Mouse (Mus musculus) thymus, postnatal 4 days (tissue): ENCODE data around the gene Chka.

Experiments
- DNase-seq: peaks from one replicate; pipeline ENCODE4 v3.0.0; 2021

The Chka gene

DNA sequence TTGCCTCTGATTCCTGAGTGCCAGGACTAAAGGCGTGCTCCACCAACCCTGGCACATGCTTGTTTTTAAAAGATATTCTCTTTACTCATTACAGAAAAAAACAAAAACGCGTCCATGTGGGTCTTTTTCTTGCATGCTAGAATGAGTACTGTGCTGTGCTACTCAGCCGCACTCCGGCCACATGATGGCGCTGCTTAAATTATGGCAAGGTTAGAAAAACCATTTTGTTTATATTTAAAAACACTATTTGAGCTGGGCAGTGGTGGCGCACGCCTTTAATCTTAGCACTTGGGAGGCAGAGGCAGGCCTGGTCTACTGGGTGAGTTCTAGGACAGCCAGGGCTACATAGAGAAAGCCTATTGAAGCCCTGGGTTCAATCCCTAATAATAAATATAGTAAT lies 38.6 kb downstream of the Chka start:
- DNase-seq, result peak; percentile 72

DNA sequence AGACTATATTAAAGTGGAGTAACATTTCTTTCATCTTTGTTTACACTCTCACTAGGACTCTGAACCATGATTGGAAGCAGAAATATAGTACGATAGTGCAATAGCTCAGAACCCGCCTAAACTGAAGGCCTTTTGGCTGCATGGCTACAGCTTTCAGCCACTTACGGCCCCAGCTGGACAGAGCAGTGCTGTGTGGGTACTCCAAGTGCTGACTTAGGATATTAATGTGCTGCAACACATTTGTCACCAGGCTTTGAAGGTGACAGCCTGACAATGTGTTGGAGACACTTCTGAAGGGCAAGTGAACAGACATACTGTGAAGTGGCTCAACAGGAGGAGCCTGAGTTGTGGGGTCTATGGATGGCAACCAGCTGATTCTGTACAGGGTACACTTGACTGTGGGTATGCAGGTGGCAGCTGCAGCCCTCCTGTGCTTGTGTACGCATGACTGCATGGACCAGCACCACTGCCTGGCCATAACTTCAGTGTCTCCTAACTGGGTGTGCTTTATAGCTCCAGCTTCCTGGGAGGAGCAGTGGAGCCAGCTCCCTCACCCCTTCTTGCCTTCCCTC lies 42.1 kb downstream of the Chka start:
- DNase-seq, result no peak

DNA sequence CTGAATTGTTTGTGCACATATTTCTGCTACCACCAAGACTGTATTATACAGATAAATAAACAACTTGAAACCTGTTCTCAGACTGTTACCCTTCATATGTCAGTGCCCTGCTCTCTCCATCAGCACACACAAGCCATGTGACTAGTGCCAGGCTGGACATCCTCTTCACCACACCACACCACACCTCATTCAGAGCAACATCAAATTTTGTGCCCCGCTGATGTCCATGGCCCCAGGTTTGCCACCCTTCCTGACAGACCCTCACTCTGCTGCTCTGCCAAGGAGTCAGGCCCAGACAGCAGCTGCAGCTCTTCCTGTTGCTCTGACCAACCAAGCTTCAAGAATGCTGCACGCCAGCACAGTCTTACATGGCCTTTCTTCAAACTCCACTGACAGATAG lies 42.7 kb downstream of the Chka start:
- DNase-seq, result no peak

DNA sequence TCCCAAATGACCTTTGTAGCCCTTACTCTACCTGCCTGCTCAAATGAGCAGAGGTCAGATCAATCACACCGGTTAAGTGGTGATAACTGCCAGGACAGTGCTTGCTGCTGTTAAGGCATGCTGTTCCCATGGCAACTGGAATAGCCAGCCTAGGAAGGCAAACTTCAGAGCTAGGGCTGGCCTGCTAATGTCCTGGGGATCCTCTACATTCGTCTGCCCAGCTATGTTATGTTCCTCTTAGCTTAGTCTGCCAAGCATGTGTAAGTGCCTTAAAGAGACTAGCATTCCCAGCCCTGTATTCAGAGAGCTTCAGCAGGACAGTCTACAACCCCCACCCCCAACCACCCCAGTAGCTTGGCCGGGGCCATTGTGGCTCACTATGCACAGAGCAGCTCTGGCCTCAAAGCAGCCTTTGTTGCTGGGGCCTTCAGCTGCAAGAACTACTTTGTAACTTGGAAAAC lies 43.6 kb downstream of the Chka start:
- no peak for DNase-seq

DNA sequence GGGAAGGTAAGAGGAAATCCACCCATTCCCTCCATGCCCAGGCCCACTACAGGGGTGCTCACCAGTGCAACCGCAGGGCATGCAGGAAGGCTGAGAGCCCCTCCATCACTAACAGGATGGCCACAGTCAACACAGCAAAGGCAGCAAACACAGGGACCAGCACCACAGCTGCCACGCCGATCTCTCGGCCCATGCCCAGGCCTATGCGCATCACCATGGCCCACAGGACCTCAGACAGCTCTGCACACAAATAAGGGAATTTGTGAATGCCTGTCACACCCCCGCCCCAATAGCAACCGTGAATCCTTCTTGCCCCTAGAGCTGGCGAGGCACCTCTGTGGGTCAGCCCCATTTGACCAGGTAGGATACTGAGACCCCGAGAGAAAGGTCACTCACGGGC lies 44.6 kb downstream of the Chka start:
- no peak for DNase-seq

DNA sequence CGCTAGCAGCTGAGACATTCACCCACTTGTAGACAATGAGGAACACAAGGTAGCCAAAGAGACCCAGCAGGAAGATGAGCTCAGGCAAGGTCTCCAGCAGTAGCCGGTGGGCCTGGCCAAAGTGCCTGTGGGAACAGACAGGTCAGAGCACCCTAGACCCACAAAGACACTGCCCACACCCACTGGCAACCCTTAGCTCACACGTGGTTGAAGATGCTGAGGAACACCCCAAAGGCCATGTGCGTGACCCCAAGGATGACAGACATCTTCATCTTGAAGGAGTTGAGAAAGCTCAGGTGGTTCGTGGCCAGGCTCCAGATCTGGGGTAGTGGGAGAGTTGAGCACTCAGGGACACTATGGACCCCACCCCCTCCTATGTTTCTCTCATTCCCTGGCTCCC lies 46.0 kb downstream of the Chka start:
- no peak for DNase-seq

DNA sequence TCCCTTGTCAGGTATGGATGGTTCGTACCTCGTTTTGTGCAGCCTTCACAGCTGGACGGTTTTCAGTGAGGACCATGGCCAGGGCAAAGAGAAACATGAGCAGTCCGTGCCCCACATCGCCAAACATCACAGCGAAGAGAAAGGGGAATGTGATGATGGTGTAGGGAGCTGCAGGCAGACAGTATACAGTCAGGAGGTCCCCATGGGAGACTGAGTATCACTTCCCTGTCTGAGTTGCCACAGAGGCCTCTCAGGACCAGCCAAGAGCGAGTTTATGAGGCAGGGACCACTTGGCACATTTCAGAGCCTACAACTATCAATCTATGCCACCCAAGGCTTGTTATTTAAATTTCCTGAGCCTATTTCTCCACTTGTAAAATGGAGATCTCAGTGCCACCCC lies 47.4 kb downstream of the Chka start:
- DNase-seq, result no peak

DNA sequence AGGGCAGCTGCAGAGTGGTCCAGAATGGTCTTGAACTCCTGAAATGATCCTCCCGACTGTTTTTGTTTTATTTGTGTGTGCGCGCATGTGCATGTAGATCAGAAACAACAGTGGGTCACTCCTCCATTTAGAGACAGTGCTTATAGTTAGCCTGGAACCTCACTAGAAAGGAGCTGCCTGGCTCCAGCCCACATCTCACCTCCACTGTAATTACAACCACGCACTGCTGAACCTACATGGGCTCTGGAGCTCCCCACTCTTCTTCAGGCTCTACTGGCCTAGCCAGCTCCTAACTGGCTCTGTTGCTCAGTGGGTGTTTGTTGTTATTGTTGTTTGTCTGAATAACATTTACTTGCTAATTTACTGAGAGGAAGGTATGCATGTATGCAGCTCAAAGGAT lies 48.0 kb downstream of the Chka start:
- DNase-seq, result no peak

DNA sequence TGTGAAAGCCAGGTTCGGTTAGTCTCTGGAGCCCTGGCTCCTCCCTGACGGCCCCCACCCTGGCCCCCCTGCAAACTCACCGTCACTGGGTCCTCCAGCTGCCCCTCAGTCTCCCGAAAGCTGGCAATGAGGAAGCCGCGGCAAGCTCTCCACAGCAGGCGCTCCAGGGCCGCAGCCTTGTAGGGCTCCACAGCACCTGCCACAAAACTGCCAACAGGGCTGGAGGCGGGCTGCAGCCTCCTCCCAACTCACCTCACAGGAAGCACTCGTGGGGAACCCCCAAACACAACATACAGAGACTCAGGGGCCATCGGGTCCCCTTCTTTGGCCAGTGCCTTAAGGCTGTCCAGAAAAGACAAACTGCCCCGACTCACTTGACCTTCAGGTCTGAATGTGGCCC lies 51.4 kb downstream of the Chka start:
- DNase-seq, result peak; percentile 68

DNA sequence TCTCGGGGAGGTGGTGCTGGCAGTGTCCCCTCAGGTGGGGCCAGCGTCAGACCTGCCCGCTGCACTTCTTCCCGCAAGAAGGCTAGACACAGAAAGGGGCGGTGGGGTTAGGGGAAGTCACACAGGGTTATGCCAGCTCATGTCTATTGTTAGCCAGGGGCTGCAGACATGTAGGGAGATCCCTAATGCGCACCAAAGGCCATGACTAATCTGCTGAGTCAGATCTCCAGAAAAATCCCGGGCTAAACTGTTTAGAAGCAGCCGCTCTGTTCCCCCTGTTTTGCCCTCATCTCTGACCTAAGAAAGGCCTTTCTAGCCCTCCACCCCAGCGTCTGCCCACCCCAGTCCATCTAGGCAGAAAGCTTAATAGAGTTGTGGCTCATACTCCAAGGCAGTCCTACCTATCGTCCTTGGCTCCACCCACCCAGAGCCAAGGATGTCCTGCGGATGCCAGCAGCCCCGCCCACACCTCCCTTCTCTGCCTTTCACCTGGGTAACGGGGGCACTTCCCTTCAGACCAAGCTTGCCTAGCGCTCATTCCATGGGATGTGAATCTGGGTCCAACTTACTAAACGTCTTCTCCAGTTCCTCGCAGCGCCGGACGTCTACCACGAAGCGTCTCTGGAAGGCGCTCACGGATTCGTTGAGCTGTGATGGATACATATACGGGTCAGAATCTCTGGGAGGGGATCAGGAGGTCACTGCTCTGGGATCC lies 52.2 kb downstream of the Chka start:
- no peak for DNase-seq

DNA sequence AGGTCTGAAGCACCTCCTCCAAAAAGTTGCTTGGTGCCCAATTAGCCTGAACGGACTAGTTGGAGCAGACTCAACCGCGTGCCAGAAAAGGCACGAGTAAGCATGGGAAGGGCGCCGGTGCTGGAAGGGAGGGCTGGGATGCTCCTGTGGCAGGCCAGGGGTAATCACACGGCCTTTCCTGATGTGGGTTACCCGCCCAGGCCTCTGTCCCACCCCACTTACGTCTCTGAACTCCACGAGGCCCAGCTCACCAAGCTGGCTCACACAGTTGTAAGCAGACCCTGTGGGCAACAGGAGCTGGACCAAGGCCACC lies 52.7 kb downstream of the Chka start:
- DNase-seq, result no peak

DNA sequence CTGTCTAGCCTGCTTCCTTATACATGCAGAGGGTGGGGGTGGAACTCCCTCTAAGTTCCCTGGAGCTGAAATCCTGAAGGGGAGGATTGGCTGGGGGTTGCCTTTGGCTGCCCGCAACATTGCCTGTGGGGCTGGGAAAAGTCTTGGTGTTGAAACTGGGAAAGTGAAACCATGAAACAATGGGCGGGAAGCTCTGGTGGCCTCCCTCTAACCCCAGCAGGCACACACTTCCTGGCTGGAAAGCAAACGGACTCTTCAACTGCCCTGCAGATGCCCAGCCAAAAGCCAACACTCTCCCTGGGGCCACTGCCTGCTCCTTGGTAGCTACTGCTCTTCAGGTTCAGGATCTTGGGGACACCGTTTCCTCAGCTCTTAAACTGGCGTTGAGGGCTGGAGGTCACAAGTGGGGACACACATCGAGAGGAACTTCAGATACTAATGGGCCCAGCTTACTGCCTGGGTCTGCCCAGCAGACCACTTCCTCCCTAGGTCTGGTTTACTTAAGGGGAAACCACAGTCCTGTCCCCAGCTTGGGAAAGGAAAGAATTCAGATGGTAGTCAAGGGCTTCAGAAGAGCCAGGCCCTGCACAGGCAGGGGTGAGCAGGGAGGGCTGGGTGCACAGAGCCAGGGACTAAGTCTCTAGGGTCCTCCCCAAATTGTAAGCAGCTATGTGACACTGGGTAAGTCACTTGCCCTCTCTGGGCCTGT lies 53.8 kb downstream of the Chka start:
- DNase-seq, result no peak

DNA sequence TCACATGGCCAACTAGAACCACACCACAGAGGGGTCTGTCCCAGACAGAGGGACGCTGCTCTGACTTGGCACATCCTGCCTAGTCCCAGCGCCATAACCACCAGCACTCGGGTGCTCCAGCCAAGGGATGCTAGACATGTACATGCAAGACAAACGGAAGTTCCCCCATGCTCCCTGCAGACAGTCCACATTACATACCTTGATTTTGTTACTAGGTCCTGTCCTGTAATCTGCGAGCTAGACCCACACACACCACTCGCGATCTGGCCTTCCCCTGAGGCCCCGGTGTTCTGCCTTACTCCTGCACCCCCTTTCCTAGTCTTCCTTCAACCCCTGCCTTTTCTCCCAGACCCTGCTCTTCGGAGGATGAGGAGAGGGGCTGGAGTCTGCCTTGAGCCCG lies 54.8 kb downstream of the Chka start:
- DNase-seq, result peak; percentile 39

DNA sequence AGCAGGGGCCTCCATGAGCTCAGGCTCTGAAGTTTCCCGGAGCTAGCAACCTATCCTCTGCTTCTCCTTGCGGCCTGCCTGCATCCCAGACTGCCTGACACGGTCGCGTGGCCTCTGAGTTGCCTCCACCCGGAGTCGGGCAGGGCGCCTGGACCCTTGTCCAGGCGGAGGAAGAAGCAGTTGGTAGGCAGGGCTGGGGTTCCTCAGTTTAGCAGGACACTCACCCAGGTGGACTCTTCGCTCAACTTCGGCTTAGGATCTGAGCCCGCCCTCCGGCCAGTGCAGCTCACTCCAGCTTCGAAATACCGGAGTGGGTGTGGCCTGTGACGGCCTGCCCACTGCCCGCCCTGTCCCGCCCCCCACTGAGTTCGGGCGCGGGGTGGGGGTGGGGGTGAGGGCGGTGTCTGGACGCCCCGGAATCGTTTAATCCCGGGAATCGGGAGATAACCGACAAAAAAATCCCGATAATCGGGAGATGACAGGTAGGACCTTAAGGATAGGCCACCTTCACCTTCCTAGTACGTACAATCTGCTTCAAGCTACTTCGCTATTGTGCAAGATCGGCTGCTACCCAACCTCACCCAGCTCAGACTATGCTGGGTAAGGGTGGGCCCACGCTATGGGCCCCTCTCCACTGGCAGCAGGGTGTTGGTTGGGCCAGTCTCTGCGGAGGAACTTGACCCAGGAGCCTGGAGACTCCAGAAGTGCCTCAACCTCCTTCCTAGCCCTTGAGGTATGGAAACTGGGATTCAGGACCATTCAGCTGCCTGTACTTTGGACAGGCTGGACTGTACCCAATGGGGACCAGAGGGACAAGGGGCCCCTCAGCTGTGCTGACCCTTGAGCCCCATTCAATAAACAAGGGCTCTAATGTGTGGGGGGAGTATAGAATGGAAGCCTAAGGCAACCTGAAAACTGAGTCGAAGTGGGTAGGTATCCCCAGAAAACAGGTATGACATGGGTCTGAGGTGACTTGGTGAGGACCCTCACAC lies 55.5 kb downstream of the Chka start, which contains the start of gene Tcirg1:
Gene Tcirg1, minus strand, starts transcription at position 339 of the 992 bp plus-strand sequence.
- DNase-seq, result peak; percentile 77

DNA sequence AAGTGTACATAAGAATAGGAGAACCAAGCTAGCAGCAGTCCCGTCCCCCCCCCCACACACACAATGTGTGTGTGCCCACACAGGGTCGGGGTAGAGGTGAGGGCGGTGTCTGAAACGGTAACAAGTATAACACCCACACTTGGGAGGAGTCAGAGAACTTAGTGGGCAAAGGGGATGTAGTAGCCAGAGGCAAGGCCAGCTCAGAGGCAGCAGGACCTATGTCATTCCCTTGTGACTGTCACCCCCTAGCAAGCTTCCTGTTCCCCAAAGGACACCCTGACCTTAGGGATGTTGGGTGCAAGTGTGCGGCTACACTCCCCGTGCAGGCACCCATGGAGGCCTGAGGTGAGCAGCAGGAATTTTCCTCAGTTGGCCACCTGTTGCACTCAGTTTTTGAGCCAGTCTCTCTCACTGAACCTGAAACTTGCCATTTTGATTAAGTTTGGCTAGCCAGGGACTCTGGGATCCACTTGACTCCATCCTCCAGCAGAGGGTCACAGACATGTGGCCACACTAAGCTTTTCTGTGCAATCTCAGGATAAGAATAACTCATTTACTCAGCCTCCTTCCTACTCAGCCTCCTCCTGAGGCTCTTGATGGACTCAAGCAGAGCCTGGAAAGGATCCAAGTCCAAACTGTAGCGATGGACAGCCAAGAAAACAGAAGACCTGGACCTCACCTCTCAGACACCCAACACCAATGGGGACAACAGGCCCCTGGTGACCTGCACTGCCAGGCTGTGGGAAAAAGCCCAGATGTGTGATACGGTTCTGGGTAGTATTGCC lies 56.5 kb downstream of the Chka start:
- DNase-seq, result no peak

DNA sequence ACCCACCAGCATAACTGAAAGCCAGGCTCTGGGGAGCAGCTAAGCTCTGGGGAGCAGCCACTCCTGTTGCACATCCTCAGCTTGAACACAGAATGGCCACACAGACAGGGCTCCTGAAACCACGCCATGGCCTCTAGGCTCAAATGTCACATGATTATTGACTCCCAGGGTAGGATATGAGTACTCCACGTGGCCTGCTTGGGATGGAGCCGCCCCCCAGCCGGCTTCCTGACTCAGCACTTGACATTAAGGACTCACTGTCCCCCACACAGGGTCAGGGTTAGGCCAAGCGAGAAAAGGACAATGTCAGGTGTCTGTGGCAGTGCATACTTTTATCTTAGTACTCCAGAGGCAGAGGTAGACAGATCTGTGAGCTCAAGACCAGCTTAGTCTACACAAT lies 58.6 kb downstream of the Chka start:
- DNase-seq, result no peak

DNA sequence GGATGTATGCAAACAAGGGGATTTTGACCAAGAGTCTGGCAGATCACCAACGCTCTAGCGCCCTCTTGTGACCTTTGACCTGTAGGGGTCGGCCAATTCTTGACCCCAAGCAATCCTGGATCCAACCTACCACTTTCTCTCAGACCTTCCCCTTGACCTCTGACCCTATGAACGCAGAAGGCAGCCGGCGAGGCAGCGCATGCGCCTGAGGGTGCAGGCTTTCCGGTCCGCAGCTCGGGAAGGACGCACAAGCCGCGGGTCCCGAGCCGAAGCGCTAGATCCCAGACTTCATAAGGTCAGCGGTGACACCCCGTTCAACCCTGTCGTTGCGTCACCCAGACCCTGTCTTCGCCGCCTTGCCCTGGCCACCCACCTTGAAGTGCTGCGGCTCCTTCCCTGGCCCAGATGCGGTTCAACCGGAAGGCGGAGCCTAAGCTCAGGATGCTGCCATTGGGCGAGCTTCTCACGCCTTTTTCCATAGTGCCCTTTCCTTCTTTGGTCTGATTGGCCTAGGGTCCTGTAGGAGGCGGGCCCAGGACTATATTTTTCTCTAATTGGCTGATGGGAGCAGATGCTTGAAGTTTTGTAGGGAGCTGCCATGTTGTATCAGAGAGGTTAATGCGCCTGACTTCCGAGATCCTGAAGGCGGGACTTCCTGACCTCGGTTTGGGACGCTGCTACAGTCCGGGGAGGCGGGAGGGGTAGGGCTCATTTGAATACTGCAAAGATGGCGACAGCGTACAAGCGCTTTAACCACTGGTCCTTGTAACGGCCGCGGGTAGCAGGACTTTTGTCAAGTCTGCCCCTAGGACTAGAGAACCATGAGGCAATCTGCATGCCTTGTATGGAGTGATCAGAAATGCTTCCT lies 61.0 kb downstream of the Chka start, which contains the start of gene Ndufs8:
Gene Ndufs8, minus strand, starts transcription at position 438 of the 868 bp plus-strand sequence.
- peak; percentile 87 for DNase-seq

DNA sequence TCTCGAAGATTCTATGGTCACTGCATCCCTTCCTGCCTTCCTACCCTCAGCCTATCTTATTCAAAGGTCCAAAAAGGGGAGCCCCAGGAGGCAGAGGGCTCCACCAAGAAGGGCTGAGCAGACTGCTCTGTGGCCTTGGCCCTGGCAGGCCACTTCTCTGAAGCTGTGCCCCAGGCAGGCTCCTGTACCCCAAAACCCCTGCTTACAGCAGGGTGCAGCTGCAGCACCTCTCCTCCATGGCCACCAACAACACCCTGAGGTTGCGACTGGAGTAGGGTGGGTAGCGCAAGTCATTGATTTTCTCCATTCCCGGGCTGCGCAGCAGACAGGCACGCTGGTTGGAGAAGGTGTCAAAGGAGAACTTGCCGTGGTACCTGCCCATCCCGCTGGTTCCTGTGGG lies 62.1 kb downstream of the Chka start:
- DNase-seq, result no peak

DNA sequence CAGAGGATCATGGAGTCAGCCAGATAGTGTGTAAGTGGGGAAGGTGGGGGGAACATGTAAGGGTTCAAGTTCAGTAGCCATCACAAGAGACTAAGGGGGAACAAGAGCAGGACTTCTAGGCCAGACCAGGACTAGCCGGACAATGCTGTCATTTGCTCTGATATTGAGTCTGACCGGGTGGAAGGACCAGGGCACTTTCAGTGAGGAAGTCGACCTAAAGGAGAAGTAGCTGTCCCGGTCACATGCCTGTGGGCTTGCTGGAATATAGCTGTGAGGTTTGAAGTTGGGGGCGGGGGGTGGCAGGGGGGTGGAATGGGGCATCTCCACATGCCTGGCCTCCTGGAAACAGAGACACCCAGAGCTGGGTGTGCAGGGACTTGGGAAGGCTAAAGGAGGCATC lies 63.0 kb downstream of the Chka start:
- no peak for DNase-seq

DNA sequence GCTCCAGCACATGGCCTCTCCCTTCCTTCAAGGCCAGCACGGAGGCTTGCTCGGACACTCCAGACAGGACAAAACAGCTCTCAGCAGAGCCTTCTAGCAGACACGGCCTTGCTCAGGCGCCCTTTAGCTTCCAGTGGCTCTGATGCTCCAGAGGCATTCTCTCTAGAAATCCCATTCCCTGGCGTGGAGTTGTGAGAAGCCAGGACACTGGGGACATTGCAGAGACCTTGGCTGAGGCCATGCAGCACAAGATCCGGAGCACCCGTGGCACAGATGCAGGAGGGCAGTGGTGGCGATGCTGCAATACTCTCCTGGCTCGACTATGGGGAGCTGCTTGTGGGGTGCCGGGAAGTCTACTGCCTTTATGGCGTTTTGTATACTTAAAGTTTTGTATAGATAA lies 65.2 kb downstream of the Chka start:
- DNase-seq, result no peak

DNA sequence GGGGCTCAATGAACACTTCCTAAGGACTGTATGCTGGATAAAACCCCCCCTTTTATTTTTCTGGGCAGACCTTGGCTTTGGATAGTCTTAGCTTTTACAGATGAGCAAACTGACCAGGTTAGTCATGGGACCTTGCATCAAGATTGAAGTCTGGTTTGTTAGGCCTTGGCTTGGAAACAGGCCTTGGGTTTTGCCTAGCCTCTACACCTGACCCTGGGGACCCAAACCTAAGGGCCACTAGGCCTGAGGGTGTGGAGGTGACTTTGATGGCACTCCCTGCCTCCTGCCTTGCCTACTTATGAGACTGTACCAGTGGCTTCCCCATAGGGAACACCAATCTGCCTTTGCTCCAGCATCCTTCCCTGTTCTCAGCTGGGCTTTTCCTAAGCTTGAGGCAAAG lies 68.4 kb downstream of the Chka start:
- no peak for DNase-seq
